Mouse (Mus musculus): ENCODE data around the gene Duxbl1. TPM values are rescaled to one million over a fixed set of nuclear protein-coding genes. Genes with fewer than 3 reads are reported as not detected.
"Not testable (repeated sequence)": the region's sequence is repeated elsewhere in the genome, so short reads cannot be mapped to it uniquely, and the experiment has no call there.

Duxbl1 gene
- polyA plus RNA-seq (2015; fragmentation: Nextera tagmentation; extraction: Ambion mirVana), result 1.3 and 2.3 TPM in 2 replicates

DNA sequence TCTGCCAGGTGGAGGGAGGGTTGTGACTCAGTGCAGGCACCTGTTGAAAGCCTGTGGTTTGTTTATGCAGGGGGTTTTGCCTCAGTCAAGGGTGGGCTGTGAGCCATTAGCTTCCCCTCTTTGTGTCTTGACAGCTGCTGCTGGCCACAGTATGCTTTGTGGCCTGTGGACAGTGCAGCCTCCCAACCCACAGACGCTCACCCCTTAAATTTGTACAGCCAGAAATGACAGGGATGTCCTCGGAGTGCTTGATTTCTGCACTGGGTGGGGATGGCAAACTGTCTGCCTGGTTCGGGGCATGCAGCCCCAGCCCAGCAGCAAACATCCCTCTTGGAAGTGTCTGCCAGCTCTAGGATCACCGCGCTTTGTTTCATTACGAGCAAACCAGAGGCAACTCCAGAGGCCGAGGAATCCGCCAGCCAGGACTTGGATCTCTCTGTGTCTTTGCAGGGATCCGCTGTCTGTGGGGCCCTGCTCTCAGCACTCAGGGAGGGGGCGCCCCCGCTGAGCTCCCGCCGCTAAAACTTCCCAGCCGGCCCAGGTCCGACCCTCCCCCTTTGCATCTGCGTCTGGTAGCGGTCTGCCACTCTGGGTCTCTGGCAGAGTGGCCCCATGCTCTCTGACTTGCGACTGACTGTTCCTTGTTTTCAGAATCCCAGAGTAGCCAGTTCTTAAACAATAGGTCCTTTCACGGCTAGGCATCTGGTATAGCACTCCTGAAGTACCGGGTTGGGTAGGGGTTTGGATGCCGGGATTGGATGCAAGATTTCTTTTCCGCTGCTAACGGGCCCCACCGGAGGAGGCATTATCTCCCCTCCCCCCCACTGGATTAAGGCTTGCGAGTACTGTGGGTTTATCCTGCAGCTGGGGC, at the start of gene Duxbl1:
Gene Duxbl1 (plus strand): TSS at position 207 of the 871 bp plus-strand sequence.
- H3K27me3 ChIP-seq, H3K9me3 ChIP-seq, H3K4me1 ChIP-seq, H3K9ac ChIP-seq, H3K36me3 ChIP-seq: not testable (repeated sequence)
- H3K4me2 ChIP-seq, result peak within 1 kb of the TSS; percentile 51
- no CpG with 5 or more reads among the region's 25 CpGs for WGBS
- peak within 1 kb of the TSS; percentile 78 for H3K27ac ChIP-seq
- peak; percentile 75; the same call in 1 of the 2 replicates for ATAC-seq (ENCODE audit: borderline replicate concordance, extremely low read depth, low FRiP score, low TSS enrichment)
- peak within 1 kb of the TSS; percentile 27 for H3K4me3 ChIP-seq

DNA sequence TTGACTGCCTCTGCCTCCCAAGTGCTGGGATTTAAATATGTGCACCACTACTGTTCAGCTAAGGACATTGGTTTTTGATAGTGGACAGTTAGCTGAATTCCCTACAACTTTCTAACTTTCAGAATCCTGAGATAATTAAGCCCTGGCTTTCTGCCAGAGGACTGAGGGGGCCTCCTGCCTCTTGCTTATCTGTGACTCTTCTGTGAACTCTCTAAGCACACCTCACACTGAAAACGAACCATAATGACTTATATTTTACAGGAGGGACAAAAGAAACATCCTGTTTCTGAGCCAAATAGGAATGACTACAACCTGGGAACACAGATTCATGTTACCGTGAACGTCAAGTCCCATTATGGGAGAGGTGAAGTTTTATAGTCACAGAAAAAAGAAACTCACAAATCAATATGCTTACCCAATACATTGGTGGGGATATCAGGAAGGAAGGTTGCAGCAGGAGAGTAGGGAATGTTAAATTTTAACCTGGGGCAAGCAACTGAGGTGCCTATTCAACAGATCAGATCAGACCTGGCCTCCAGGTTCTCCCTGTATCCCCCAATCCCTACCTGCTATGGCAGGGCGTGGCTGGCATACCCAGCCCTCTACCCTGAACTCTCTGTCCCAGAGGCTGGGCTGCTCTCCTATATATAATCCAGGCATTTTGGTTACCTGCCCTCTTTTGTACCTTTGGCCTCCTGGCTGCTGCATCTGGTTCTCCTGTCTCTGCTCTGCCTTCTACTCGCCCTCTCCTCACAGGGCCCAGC, 41.3 kb upstream of the Duxbl1 start:
- WGBS, result no CpG with 5 or more reads among the region's 5 CpGs
- not testable (repeated sequence) for ATAC-seq (ENCODE audit: borderline replicate concordance, extremely low read depth, low FRiP score, low TSS enrichment); H3K9me3 ChIP-seq

DNA sequence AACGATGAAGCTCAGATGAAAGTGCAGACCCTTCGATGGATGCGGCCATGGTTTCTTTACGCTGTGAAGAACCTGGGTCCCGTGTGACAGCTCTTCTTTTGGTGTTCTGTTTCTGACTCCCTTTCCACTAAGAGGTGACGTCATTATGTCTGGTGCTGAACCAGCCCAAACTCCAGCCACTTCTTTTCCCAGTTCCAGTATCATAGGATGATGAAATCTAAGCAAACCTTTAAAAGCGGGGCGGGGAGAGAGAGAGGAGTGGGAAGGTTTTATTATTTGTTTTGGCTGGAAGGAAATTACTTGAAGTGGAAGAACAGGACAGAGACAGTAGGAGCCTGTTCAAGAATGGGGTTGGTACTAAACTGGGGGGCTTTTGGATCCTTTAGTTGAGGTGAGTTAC, 40.4 kb upstream of the Duxbl1 start, which contains the start of gene Cphx1:
Gene Cphx1 (plus strand): TSS at position 301 of the 400 bp plus-strand sequence.
- H3K4me3 ChIP-seq; H3K27me3 ChIP-seq; H3K4me2 ChIP-seq; H3K4me1 ChIP-seq; H3K27ac ChIP-seq; ATAC-seq (ENCODE audit: borderline replicate concordance, extremely low read depth, low FRiP score, low TSS enrichment); H3K36me3 ChIP-seq; H3K9me3 ChIP-seq; H3K9ac ChIP-seq: not testable (repeated sequence)
- no CpG with 5 or more reads among the region's 8 CpGs for WGBS

More for the DNA sequence above, 41.3 kb upstream of the Duxbl1 start:
- H3K9ac ChIP-seq, H3K36me3 ChIP-seq, H3K4me1 ChIP-seq, H3K4me3 ChIP-seq, H3K4me2 ChIP-seq, H3K27ac ChIP-seq, H3K27me3 ChIP-seq: not testable (repeated sequence)

DNA sequence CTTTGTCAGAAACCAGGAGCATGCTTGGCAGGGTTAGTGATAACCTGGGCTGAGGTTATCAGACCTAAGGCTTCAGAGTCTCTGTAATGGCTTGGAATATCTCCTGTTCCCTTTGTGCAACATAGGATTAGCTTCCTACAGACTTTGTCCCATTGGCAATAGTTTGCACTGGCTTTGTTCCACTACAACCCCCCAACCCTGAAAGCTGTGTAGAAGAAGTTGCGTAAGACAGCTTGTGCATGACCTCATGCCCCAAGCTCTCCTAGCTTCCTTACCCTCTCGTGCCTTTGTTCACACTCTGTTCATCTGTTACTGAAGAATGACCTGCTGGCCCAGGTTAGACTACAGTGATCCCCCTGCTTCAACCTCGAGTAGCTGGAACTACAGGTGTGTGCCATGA, 20.5 kb upstream of the Duxbl1 start:
- H3K4me3 ChIP-seq; H3K4me1 ChIP-seq; H3K27me3 ChIP-seq; H3K4me2 ChIP-seq; ATAC-seq (ENCODE audit: borderline replicate concordance, extremely low read depth, low FRiP score, low TSS enrichment); H3K36me3 ChIP-seq; H3K27ac ChIP-seq; H3K9me3 ChIP-seq; H3K9ac ChIP-seq: not testable (repeated sequence)
- WGBS, result no CpG with 5 or more reads among the region's 3 CpGs

DNA sequence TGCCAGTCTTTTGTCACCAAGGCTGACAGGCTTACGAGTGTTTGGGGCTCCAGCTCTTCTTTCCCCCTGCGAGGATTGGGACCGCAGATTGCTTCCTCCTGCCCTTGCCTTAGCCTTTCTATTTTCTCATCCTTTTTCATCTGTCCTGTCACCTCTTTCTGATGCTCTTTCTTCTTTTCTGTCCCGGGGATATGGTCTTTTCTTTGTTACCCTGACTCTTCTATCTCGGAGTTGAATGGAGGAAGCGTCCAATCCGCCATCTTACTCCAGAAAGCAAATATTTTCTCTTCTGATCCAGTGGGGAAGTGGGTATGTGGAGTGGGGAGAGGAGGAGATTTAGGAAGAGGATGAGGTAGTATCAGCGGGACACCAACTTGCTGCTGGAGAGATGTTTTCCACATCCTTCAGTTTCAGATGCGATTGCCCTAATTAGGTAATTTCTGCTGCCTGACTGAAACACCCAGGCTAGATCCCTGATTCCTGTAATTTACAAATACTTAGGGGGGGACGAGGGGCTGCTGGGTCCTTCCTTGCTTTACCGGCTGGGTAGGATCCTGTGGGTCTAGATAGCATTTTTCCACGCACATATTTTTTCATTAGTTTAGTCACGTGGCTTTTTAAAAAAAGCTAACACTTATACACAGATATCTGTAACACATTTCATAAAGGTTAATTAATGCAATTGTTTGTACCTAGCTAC, 1.0 kb downstream of the Duxbl1 start:
- not testable (repeated sequence) for H3K27me3 ChIP-seq, H3K9ac ChIP-seq, H3K4me1 ChIP-seq, H3K36me3 ChIP-seq, H3K9me3 ChIP-seq
- WGBS, result 1% methylated on average over 8 of the region's 13 CpGs
- peak overlapping the region; percentile 78 for H3K27ac ChIP-seq
- H3K4me2 ChIP-seq, result peak overlapping the region; percentile 51
- peak overlapping the region; percentile 27 for H3K4me3 ChIP-seq
- 0 out of 2 replicates have a peak, but pooled peaks have one; percentile 5 for ATAC-seq (ENCODE audit: borderline replicate concordance, extremely low read depth, low FRiP score, low TSS enrichment)

DNA sequence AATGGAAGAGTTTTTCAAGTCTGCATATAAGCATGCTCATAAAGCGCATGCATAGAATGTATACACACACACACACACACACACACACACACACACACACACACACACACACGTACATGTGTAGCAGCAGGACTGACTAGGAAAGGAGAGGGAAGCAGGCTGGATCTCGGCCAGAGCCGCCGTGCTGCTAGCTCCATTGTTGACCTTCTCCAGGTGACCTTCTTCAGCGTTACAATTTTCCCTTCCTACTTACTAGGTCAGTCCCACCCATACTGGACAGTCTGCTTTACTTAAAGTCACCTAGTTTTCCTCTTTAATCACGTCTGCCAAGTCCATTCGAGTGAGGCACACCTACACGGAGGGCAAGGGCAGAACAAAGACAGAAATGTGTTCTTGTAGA, 3.5 kb downstream of the Duxbl1 start:
- H3K36me3 ChIP-seq; H3K9ac ChIP-seq; H3K4me2 ChIP-seq; H3K27me3 ChIP-seq; H3K4me1 ChIP-seq; H3K9me3 ChIP-seq; H3K4me3 ChIP-seq; H3K27ac ChIP-seq; ATAC-seq (ENCODE audit: borderline replicate concordance, extremely low read depth, low FRiP score, low TSS enrichment): not testable (repeated sequence)
- 27% methylated on average over 7 of the region's 9 CpGs for WGBS

DNA sequence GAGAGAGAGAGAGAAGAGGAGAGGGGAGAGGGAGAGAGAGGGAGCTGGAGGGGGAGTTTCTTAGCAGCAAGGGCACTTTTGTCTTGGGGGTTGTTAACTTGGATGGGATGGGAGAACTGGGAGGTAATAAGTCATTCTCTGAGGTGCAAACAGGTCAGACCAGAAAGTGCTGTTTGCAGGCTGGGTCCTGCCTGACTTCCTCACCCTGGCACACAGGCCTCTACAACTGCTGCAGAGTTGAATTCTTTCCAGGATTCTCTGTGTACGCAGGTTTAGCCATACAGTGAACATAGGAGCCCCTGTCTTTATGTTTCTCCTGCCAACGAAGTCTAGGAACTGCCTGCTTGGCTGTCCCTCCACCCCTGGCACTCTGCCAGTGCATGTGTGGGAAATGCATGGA, 29.1 kb downstream of the Duxbl1 start:
- not testable (repeated sequence) for H3K27me3 ChIP-seq; H3K4me3 ChIP-seq; H3K27ac ChIP-seq; ATAC-seq (ENCODE audit: borderline replicate concordance, extremely low read depth, low FRiP score, low TSS enrichment); H3K36me3 ChIP-seq; H3K9me3 ChIP-seq; H3K4me1 ChIP-seq; H3K4me2 ChIP-seq; H3K9ac ChIP-seq
- WGBS, result no CpG with 5 or more reads among the region's 2 CpGs

DNA sequence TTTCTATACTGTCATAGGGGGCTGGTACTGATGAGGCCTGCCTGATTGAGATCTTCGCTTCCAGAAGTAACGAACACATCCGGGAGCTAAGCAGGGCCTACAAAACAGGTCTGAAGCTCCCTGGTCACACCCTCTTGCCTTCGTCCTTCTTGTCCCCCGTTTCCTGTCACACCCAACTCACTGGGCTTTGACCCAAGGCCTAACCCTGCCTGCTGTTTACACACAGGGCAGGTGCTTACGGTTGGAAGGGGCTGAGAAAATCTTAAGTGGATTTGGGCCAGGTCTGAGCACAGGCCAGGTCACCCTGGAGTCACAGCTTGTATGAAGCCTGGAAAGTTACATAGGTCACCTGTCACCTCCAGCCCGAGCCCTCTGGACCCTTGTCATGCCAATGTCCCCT, 38.0 kb downstream of the Duxbl1 start:
- not testable (repeated sequence) for H3K27me3 ChIP-seq; H3K4me2 ChIP-seq; H3K4me3 ChIP-seq; H3K27ac ChIP-seq; H3K36me3 ChIP-seq; ATAC-seq (ENCODE audit: borderline replicate concordance, extremely low read depth, low FRiP score, low TSS enrichment); H3K9me3 ChIP-seq; H3K9ac ChIP-seq; H3K4me1 ChIP-seq
- WGBS, result no CpG with 5 or more reads among the region's 7 CpGs

DNA sequence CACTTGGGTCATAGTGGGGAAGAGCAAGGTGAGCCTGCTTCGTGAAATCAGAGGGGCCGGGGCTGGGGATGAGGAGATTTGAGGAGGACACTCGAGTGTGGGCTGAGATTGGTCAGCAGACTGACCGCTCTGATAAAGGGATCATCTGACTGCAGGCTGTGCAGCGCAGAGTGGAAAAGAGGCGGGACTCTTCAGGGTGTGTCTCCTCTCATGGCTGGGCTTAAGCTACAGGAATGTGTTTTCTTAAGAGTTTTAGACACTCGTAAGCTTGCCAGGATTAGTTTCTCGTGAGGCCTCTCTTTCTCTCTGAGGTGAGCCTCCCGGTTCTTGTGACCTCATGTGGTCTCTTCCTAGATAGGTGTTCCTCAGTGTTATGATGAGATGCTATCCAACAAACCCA, 43.2 kb downstream of the Duxbl1 start:
- not testable (repeated sequence) for H3K27me3 ChIP-seq; H3K9me3 ChIP-seq; ATAC-seq (ENCODE audit: borderline replicate concordance, extremely low read depth, low FRiP score, low TSS enrichment); H3K4me2 ChIP-seq; H3K4me1 ChIP-seq; H3K27ac ChIP-seq; H3K9ac ChIP-seq; H3K4me3 ChIP-seq; H3K36me3 ChIP-seq
- WGBS, result no CpG with 5 or more reads among the region's 9 CpGs

DNA sequence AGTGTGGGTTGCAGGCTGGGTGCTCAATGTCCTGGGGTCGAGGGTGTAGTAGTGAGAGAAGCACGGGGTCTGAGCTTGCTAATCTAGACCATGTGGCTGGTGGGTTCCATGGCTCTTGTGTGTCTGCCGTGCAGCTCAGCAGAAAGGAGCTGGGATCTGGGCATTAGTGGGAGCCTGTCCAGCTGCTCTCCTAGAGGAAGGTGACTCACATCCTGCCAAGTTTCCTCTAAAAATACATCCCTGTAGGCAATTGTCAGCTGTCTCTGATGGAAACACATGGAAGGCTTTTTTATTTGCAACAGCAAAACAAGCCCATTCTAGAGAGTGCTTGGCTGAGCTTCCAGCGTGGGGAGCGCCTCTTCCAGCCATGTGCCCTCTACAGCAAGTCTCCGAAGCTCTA, 44.5 kb downstream of the Duxbl1 start:
- H3K9me3 ChIP-seq; H3K27ac ChIP-seq; H3K4me3 ChIP-seq; H3K27me3 ChIP-seq; H3K4me2 ChIP-seq; H3K36me3 ChIP-seq; H3K9ac ChIP-seq; ATAC-seq (ENCODE audit: borderline replicate concordance, extremely low read depth, low FRiP score, low TSS enrichment); H3K4me1 ChIP-seq: not testable (repeated sequence)
- no CpG with 5 or more reads among the region's 6 CpGs for WGBS

DNA sequence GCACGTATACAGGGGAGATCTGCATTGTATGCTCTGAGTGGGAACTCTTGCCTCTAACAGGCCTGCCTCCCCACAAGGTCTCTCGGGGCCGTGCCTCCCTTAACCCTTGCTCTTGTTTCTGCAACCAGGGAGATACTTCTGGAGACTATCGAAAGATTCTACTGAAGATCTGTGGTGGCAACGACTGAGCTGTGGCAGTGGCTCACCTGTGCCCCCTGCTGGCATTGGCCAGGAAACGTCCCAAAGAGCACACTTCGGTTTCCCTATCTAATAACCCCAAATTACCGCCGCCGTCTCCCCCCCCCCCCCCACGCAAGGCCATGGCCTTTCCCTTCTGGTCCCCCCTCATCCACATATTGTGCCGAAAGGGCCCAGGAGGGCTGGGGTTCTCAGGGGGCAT, 47.3 kb downstream of the Duxbl1 start:
- H3K9ac ChIP-seq; H3K27ac ChIP-seq; H3K4me1 ChIP-seq; H3K27me3 ChIP-seq; H3K4me3 ChIP-seq; H3K9me3 ChIP-seq; ATAC-seq (ENCODE audit: borderline replicate concordance, extremely low read depth, low FRiP score, low TSS enrichment); H3K4me2 ChIP-seq; H3K36me3 ChIP-seq: not testable (repeated sequence)
- WGBS, result no CpG with 5 or more reads among the region's 12 CpGs

DNA sequence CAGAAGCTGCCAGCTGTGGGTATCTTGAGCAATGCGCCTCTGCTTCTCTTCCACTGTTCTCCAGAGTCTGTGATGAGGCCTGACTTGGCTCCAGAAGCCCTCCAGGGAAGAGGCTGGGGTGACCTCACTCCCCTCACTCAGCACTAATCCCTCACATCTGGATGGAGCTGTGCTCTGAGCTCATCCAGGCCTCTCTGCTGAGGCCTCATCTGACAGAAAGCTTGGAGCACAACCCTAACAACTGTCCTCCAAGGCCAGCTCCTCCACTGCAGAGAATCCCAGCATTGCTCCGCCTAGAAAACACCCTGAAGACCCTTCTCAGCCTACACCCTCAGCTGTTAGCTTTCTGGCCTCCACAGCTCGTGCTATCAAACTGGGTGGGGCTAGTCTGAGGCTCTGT, 56.0 kb downstream of the Duxbl1 start:
- ATAC-seq (ENCODE audit: borderline replicate concordance, extremely low read depth, low FRiP score, low TSS enrichment), result 0 out of 2 replicates have a peak, but pooled peaks have one; percentile 19
- H3K4me3 ChIP-seq, H3K27ac ChIP-seq, H3K4me2 ChIP-seq, H3K9ac ChIP-seq, H3K36me3 ChIP-seq, H3K9me3 ChIP-seq, H3K27me3 ChIP-seq, H3K4me1 ChIP-seq: not testable (repeated sequence)
- WGBS, result no CpG with 5 or more reads among the region's 3 CpGs

Measured in lung, embryonic 15.5 days (tissue).